Mouse (Mus musculus) lung, postnatal 0 days (tissue): ENCODE data around the gene Nav1. TPM values are rescaled to one million over a fixed set of nuclear protein-coding genes. Genes with fewer than 3 reads are reported as not detected.

Source experiments
- ATAC-seq: fragments of 200-750 bp; cut with Nextera tagmentation; 2 replicates; pipeline ENCODE4 v1.8.0; 2017; ENCODE audit warnings: moderate library complexity
- DNase-seq: peaks from one replicate; pipeline ENCODE4 v3.0.0-alpha.2; 2016; ENCODE audit warnings: low spot score
- H3K27ac ChIP-seq: fragments of 300-500 bp; sonication (generic); 2 replicates; pipeline ENCODE4 v1.5.1; 2014; ENCODE audit warnings: antibody characterized with exemption, mild to moderate bottlenecking, low read length, mixed read lengths
- H3K27me3 ChIP-seq: fragments of 300-500 bp; sonication (generic); replicated peaks from 2 replicates; pipeline ENCODE4 v1.6.1; 2014; ENCODE audit warnings: low read length, mixed read lengths; ENCODE audit not compliant: insufficient read depth
- H3K36me3 ChIP-seq: fragments of 300-500 bp; sonication (generic); 2 replicates; pipeline ENCODE4 v1.6.1; 2014; ENCODE audit warnings: low read length, mixed read lengths; ENCODE audit not compliant: insufficient read depth
- H3K4me1 ChIP-seq: fragments of 300-500 bp; sonication (generic); 2 replicates; pipeline ENCODE4 v1.6.1; 2014; ENCODE audit warnings: antibody characterized with exemption, low read depth, low read length, mixed read lengths; ENCODE audit not compliant: insufficient read depth
- H3K4me2 ChIP-seq: fragments of 300-500 bp; sonication (generic); replicated peaks from 2 replicates; pipeline ENCODE4 v1.6.1; 2014; ENCODE audit warnings: low read depth, mild to moderate bottlenecking, low read length, moderate library complexity, mixed read lengths
- H3K4me3 ChIP-seq: fragments of 300-500 bp; sonication (generic); 2 replicates; pipeline ENCODE4 v1.5.1; 2014; ENCODE audit warnings: low read depth, low read length
- H3K9ac ChIP-seq: fragments of 300-500 bp; sonication (generic); replicated peaks from 2 replicates; pipeline ENCODE4 v1.6.1; 2014; ENCODE audit warnings: low read depth, mild to moderate bottlenecking
- H3K9me3 ChIP-seq: fragments of 300-500 bp; sonication (generic); 2 replicates; pipeline ENCODE4 v1.6.1; 2016; ENCODE audit warnings: low read length, mixed read lengths
- CTCF ChIP-seq: IDR thresholded peaks from 2 replicates; pipeline ENCODE4 v1.5.1; 2016; ENCODE audit warnings: antibody characterized with exemption, mild to moderate bottlenecking
- EP300 ChIP-seq: IDR thresholded peaks from 2 replicates; pipeline ENCODE4 v1.6.1; 2016; ENCODE audit warnings: antibody characterized with exemption, mild to moderate bottlenecking, control low read depth
- WGBS: fragments of 180-500 bp; shearing (Covaris S2); extraction: QIAGEN DNeasy Blood & Tissue Kit; methylation state at CpG from one replicate; pipeline ENCODE4 v1.1.7; 2014; 5-methylcytosine and 5-hydroxymethylcytosine counted together
- polyA plus RNA-seq: library from polyadenylated mRNA; unstranded; fragments of >200 nt; fragmentation: Nextera tagmentation; extraction: Ambion mirVana; gene quantifications from 2 replicates; pipeline ENCODE4 v1.2.1, GENCODE M21; 2015

Gene Nav1
- polyA plus RNA-seq, 1 experiment from 2014 or later = 5.7 TPM

- H3K36me3 ChIP-seq = no peaks in the 10 kb centered on the region
- ATAC-seq = no peak
- H3K27ac ChIP-seq = no peak overlapping the region
- TF ChIP-seq EP300 = no peak
- TF ChIP-seq CTCF = no peak
- H3K9ac ChIP-seq = no peak overlapping the region
- H3K9me3 ChIP-seq = no peaks in the 10 kb centered on the region
- no peak overlapping the region for H3K4me3 ChIP-seq
- 74% methylated on average over 8 of the region's 8 CpGs for WGBS
- no peak for DNase-seq
- H3K4me2 ChIP-seq = no peak overlapping the region
- H3K27me3 ChIP-seq = no peaks in the 10 kb centered on the region
- H3K4me1 ChIP-seq = no peaks in the 10 kb centered on the region
These were observed 105.0 kb downstream of the Nav1 start for GRCm38 (mm10) chr1:135502135-135502534.

GRCm38 (mm10) chr1:135498455-135499358 lies 108.4 kb downstream of the Nav1 start:
- Histone ChIP-seq H3K4me3 (no peak overlapping the region), H3K36me3 (no peaks in the 10 kb centered on the region), H3K9me3 (no peaks in the 10 kb centered on the region), H3K4me2 (no peak overlapping the region), H3K27ac (no peak overlapping the region), H3K9ac (no peak overlapping the region), H3K4me1 (no peaks in the 10 kb centered on the region), H3K27me3 (no peaks in the 10 kb centered on the region)
- ATAC-seq = no peak
- WGBS = 66% methylated on average over 20 of the region's 20 CpGs
- TF ChIP-seq EP300 (no peak), CTCF (no peak)
- DNase-seq = no peak

GRCm38 (mm10) chr1:135495048-135495447 lies 112.0 kb downstream of the Nav1 start:
- WGBS = 78% methylated on average over 1 of the region's 1 CpGs
- TF ChIP-seq EP300 (no peak), CTCF (no peak)
- no peaks in the 10 kb centered on the region for H3K36me3 ChIP-seq
- H3K27ac ChIP-seq = no peak overlapping the region
- H3K9me3 ChIP-seq = no peaks in the 10 kb centered on the region
- no peaks in the 10 kb centered on the region for H3K27me3 ChIP-seq
- no peak overlapping the region for H3K9ac ChIP-seq
- no peak for DNase-seq
- H3K4me3 ChIP-seq = no peak overlapping the region
- H3K4me2 ChIP-seq = no peak overlapping the region
- H3K4me1 ChIP-seq = no peaks in the 10 kb centered on the region
- no peak for ATAC-seq

GRCm38 (mm10) chr1:135493862-135494261 lies 113.2 kb downstream of the Nav1 start:
- H3K27ac ChIP-seq = no peak overlapping the region
- ATAC-seq (no peak), DNase-seq (no peak)
- no peaks in the 10 kb centered on the region for H3K27me3 ChIP-seq
- no peaks in the 10 kb centered on the region for H3K36me3 ChIP-seq
- H3K4me2 ChIP-seq = no peak overlapping the region
- H3K9me3 ChIP-seq = no peaks in the 10 kb centered on the region
- TF ChIP-seq EP300 (no peak), CTCF (no peak)
- H3K9ac ChIP-seq = no peak overlapping the region
- no peak overlapping the region for H3K4me3 ChIP-seq
- H3K4me1 ChIP-seq = no peaks in the 10 kb centered on the region
- 79% methylated on average over 6 of the region's 6 CpGs for WGBS

- 81% methylated on average over 10 of the region's 10 CpGs for WGBS
These were observed 114.7 kb downstream of the Nav1 start for GRCm38 (mm10) chr1:135492406-135492805.

GRCm38 (mm10) chr1:135490931-135491666 lies 116.0 kb downstream of the Nav1 start:
- Histone ChIP-seq H3K4me2 (no peak overlapping the region), H3K9ac (no peak overlapping the region), H3K27ac (no peak overlapping the region), H3K9me3 (no peaks in the 10 kb centered on the region), H3K4me3 (no peak overlapping the region), H3K27me3 (no peaks in the 10 kb centered on the region), H3K4me1 (no peaks in the 10 kb centered on the region), H3K36me3 (no peaks in the 10 kb centered on the region)
- DNase-seq = no peak
- ATAC-seq = no peak
- no peak for TF ChIP-seq CTCF
- TF ChIP-seq EP300 = no peak
- 55% methylated on average over 10 of the region's 10 CpGs for WGBS

More at GRCm38 (mm10) chr1:135492406-135492805, 114.7 kb downstream of the Nav1 start:
- no peak for DNase-seq
- no peaks in the 10 kb centered on the region for H3K27me3 ChIP-seq
- no peaks in the 10 kb centered on the region for H3K9me3 ChIP-seq
- no peak for TF ChIP-seq CTCF
- no peak for TF ChIP-seq EP300
- no peaks in the 10 kb centered on the region for H3K4me1 ChIP-seq
- no peak overlapping the region for H3K9ac ChIP-seq
- no peak for ATAC-seq
- H3K27ac ChIP-seq = no peak overlapping the region
- no peak overlapping the region for H3K4me2 ChIP-seq
- no peak overlapping the region for H3K4me3 ChIP-seq
- no peaks in the 10 kb centered on the region for H3K36me3 ChIP-seq
